Mouse (Mus musculus) megakaryocyte, adult 5-6 weeks (primary cell): ENCODE results near the gene Astn1. TPM values are rescaled to one million over a fixed set of nuclear protein-coding genes. Genes with fewer than 3 reads are reported as not detected.

Source experiments
- ATAC-seq: 2 replicates; pipeline ENCODE4 v1.8.0; 2016; ENCODE audit warnings: mild to moderate bottlenecking, inconsistent platforms; ENCODE audit not compliant: poor library complexity, severe bottlenecking
- total RNA-seq, 2 experiments: library from RNA; stranded (forward) in 1 of 2; stranded (reverse) in 1 of 2; fragments of 153-499, 151-499 nt in 1 of 2; fragments of 221-1000, 200-1000 nt in 1 of 2; gene quantifications; 2 replicates each; pipeline versions ENCODE4 v1.2.3 to v1.2.4; 2015 to 2017

Gene Astn1
- total RNA-seq, 2 experiments from 2014 or later, result not detected

- no peak for ATAC-seq
Measured at GRCm38 (mm10) chr1:158513572-158513971, 151.5 kb downstream of the Astn1 start.

GRCm38 (mm10) chr1:158516558-158516957 is 154.5 kb downstream of the Astn1 start:
- ATAC-seq, result no peak

GRCm38 (mm10) chr1:158536195-158536594 is 174.1 kb downstream of the Astn1 start:
- no peak for ATAC-seq

- ATAC-seq, result no peak
Measured at GRCm38 (mm10) chr1:158536867-158537266, 174.8 kb downstream of the Astn1 start.

GRCm38 (mm10) chr1:158545095-158545494 is 183.0 kb downstream of the Astn1 start:
- ATAC-seq, result no peak

DNA sequence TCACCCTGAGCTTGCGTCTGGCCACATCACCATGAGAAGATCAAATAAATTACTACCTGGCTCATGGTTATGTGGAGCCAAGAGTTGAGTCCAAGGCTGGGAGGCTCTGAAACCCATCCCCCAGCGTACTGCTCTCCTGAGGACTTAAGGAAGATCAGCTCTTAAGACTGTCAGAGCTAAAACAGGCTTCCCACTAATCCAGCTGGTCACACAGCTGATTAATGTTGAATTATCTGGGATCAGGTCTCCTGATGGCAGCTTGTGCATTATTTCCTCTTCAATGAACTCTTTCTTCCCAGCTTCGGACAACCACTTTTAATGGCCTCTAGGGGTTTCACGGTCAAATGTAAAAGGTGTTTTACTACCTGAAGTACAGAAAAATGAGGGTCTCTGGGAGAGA is 184.4 kb downstream of the Astn1 start:
- ATAC-seq, result no peak

GRCm38 (mm10) chr1:158547592-158548211 is 185.6 kb downstream of the Astn1 start:
- ATAC-seq, result no peak

GRCm38 (mm10) chr1:158548319-158548718 is 186.2 kb downstream of the Astn1 start:
- ATAC-seq, result no peak

GRCm38 (mm10) chr1:158549616-158550015 is 187.5 kb downstream of the Astn1 start:
- no peak for ATAC-seq

DNA sequence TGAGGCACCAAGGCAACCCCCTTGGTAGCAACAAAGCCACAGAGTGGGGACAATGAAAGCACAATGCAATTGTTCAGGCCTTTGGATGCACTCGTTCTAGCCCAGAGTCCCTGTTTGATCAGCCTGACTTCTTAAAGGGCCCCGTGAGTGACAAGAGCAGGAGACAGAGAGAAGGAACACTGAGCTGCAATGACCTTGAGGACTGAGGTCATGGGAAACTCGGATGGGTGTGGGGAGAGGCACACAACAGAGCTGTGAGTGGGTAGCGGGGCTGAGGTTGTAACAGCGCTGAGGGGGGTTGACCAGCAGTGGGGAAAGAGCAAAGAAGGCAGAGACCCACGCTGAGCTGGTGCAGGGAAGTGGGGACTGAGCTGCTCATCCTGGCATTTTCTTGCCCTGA is 189.9 kb downstream of the Astn1 start:
- ATAC-seq, result no peak

- no peak for ATAC-seq
Measured at GRCm38 (mm10) chr1:158553341-158553740, 191.3 kb downstream of the Astn1 start.

- ATAC-seq, result no peak
Measured at GRCm38 (mm10) chr1:158554020-158554505, 192.0 kb downstream of the Astn1 start.

- ATAC-seq, result no peak
Measured at GRCm38 (mm10) chr1:158573168-158573567, 211.1 kb downstream of the Astn1 start.

GRCm38 (mm10) chr1:158573597-158573996 is 211.5 kb downstream of the Astn1 start:
- ATAC-seq, result no peak

GRCm38 (mm10) chr1:158575997-158576396 is 213.9 kb downstream of the Astn1 start:
- ATAC-seq, result no peak

- no peak for ATAC-seq
Measured at GRCm38 (mm10) chr1:158581806-158582205, 219.7 kb downstream of the Astn1 start.

DNA sequence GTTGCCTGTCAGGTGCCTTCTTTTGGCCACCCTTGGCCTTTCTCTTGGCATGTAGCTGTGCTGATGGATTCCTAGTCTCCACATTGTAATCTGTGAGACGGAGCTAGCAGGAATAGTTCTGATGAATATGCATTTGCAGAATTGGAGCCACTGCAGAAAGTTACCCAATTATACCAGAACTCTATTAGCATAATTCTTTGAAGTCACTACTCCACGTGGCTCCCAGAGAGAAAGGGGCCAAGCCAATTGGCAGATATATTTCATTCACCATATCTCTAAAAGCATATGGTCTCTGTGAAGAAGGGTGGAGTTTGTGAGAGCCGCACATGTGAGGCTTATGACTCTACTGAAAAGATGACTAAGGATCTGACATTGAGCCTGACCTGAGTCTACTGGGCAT is 226.8 kb downstream of the Astn1 start:
- ATAC-seq, result no peak

- 0 out of 2 replicates have a peak, but pooled peaks have one; percentile 27 for ATAC-seq
Measured at GRCm38 (mm10) chr1:158596726-158597448, 234.8 kb downstream of the Astn1 start.

GRCm38 (mm10) chr1:158597996-158598395 is 235.9 kb downstream of the Astn1 start:
- no peak for ATAC-seq

DNA sequence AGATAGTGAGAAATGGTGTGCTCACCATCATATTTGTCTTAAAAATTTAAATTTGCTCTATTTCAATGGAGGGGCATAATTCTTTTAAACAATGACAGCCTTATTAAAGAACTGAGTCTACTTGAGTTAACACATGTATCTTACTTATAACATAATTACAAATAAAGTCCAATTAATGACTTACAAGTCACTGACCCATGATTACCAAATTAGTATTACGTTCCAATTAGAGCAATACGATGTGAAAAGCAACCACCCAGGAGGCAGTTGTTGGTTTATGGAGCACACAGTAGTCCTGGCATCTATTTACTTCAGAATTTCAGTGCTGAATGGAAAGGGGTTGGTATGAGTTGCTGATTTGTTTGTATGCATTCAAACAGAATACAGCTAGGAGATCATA is 237.4 kb downstream of the Astn1 start:
- ATAC-seq, result no peak

DNA sequence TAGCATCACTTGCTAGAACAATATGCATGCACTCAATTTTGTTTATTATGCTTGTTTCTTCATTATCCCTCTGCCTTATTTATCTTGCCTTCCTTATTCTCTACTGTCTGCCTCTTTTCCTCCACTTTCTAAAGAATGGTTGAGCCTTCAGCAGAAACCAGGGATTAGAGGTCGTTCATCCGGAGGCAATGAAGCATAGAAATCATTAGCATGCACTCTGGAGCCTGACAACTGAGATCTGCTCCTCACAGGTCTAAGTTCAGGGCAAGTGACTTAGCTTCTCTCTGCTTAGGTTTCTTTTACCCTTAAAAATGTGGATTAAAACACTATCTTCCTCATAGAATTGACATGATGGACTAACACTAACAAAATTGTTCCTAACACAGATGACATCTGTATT is 241.0 kb downstream of the Astn1 start:
- ATAC-seq, result no peak

- no peak for ATAC-seq
Measured at GRCm38 (mm10) chr1:158604149-158604548, 242.1 kb downstream of the Astn1 start.
